Mouse (Mus musculus): ENCODE data around the gene Tmem98. TPM values are rescaled to one million over a fixed set of nuclear protein-coding genes. Genes with fewer than 3 reads are reported as not detected.

Gene Tmem98
- total RNA-seq, 2 experiments from 2014 or later, result 0.87 to 1.3 TPM

GRCm38 (mm10) chr11:80795431-80795830 is 14.5 kb upstream of the Tmem98 start:
- no peak overlapping the region for H3K27ac ChIP-seq
- TF ChIP-seq CTCF (IDR thresholded peaks at IDR 0.05), result no peak
- intact Hi-C loops (cut with DNase I), result no loop called here
- H3K4me3 ChIP-seq, result no peak overlapping the region
- no peak for DNase-seq

- DNase-seq, result no peak
- intact Hi-C loops (cut with DNase I), result no loop called here
- peak; percentile 9; the same call in 1 of the 2 replicates for TF ChIP-seq CTCF (IDR thresholded peaks at IDR 0.05)
- Histone ChIP-seq H3K27ac (no peak overlapping the region), H3K4me3 (no peak overlapping the region)
Measured at GRCm38 (mm10) chr11:80799979-80800378, 10.0 kb upstream of the Tmem98 start.

DNA sequence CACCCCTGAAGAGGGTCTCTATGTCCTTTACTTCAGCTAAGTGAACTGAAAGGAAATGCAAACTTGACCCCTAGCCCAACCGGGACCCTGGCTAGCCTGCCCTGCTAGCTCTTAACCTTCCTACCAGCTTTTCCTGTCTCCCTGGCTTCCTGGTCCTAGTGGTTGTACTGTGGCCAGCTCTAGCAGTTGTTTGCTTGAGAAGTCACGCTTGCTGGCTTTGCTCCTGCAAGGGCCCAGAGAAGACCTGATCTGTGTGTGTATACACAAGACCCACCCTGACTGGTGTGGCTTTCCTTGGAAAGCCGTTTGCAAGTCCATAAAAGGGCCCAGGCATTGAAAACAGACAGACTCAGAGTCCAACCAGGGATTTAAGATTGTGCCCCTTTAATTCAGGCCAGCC is 7.3 kb upstream of the Tmem98 start:
- Histone ChIP-seq H3K27ac (peak overlapping the region; percentile 67), H3K4me3 (no peak overlapping the region)
- intact Hi-C loops (cut with DNase I), result no loop called here
- no peak for TF ChIP-seq CTCF (IDR thresholded peaks at IDR 0.05)
- peak; percentile 51 for DNase-seq

GRCm38 (mm10) chr11:80808551-80809070 is 1.4 kb upstream of the Tmem98 start:
- TF ChIP-seq CTCF (IDR thresholded peaks at IDR 0.05), result peak; percentile 3; the same call in 1 of the 2 replicates

GRCm38 (mm10) chr11:80809666-80809992 is 346 bp upstream of the Tmem98 start:
- intact Hi-C loops (cut with DNase I), result no loop called here
- DNase-seq, result no peak
- H3K27ac ChIP-seq, result peak overlapping the region; percentile 70; the same call in 1 of the 2 replicates
- peak overlapping the region; percentile 80 for H3K4me3 ChIP-seq
- TF ChIP-seq CTCF (IDR thresholded peaks at IDR 0.05), result no peak

More at GRCm38 (mm10) chr11:80808551-80809070, 1.4 kb upstream of the Tmem98 start:
- intact Hi-C loops (cut with DNase I), result no loop called here
- Histone ChIP-seq H3K27ac (no peak overlapping the region), H3K4me3 (no peak overlapping the region)
- DNase-seq, result no peak

DNA sequence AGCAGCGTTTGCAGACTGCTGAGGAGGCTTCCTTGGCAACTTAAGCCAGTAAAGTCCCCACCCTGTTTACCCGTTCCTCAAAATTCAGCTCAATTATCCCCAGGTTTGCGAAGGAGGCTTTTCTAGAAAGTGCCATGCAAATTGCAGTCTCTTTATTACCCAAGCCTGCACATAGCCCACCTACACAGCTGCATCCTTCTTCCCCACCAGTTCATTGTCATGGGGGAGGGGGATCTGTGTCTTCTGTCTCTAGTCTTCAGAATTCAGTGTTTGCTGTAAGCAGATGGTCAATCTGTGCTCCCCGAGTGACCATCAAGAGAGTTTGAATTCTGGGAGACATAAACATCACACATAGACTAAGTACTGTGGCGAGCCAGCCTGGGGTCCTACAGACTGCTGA is 1.2 kb downstream of the Tmem98 start:
- DNase-seq, result no peak
- peak overlapping the region; percentile 80 for H3K4me3 ChIP-seq
- no peak overlapping the region for H3K27ac ChIP-seq
- intact Hi-C loops (cut with DNase I), result loop anchor here (10.0 kb wide), 1 partner anchor 116 kb away; no protein-coding TSS in a partner anchor
- no peak for TF ChIP-seq CTCF (IDR thresholded peaks at IDR 0.05)

GRCm38 (mm10) chr11:80815354-80815753 is 5.4 kb downstream of the Tmem98 start:
- no peak for TF ChIP-seq CTCF (IDR thresholded peaks at IDR 0.05)
- DNase-seq, result no peak
- H3K4me3 ChIP-seq, result no peak overlapping the region
- no peak overlapping the region for H3K27ac ChIP-seq
- intact Hi-C loops (cut with DNase I), result loop anchor here (5.0 to 10.0 kb wide), 2 partner anchors 33 to 121 kb away; partner anchors contain the start of gene Myo1d

GRCm38 (mm10) chr11:80818060-80818697 is 8.2 kb downstream of the Tmem98 start:
- Histone ChIP-seq H3K4me3 (no peak overlapping the region), H3K27ac (peak overlapping the region; percentile 40; the same call in 1 of the 2 replicates)

GRCm38 (mm10) chr11:80820085-80820484 is 10.1 kb downstream of the Tmem98 start:
- DNase-seq, result no peak
- TF ChIP-seq CTCF (IDR thresholded peaks at IDR 0.05), result no peak
- intact Hi-C loops (cut with DNase I), result no loop called here
- Histone ChIP-seq H3K4me3 (no peak overlapping the region), H3K27ac (no peak overlapping the region)

More at GRCm38 (mm10) chr11:80818060-80818697, 8.2 kb downstream of the Tmem98 start:
- TF ChIP-seq CTCF (IDR thresholded peaks at IDR 0.05), result peak; percentile 82
- peak; percentile 61 for DNase-seq
- intact Hi-C loops (cut with DNase I), result loop anchor here (5.0 to 10.0 kb wide), 2 partner anchors 36 to 123 kb away; partner anchors contain the start of gene Myo1d

- Histone ChIP-seq H3K27ac (peak overlapping the region; percentile 68), H3K4me3 (peak overlapping the region; percentile 50)
- intact Hi-C loops (cut with DNase I), result no loop called here
- peak; percentile 20 for DNase-seq
- peak; percentile 35 for TF ChIP-seq CTCF (IDR thresholded peaks at IDR 0.05)
Measured at GRCm38 (mm10) chr11:80821296-80821695, 11.3 kb downstream of the Tmem98 start.

- Histone ChIP-seq H3K4me3 (peak overlapping the region; percentile 50), H3K27ac (peak overlapping the region; percentile 68)
- no peak for DNase-seq
- TF ChIP-seq CTCF (IDR thresholded peaks at IDR 0.05), result 0 out of 2 replicates have a peak, but pooled peaks have one; percentile 19
- intact Hi-C loops (cut with DNase I), result no loop called here
Measured at GRCm38 (mm10) chr11:80821794-80822193, 11.8 kb downstream of the Tmem98 start.

DNA sequence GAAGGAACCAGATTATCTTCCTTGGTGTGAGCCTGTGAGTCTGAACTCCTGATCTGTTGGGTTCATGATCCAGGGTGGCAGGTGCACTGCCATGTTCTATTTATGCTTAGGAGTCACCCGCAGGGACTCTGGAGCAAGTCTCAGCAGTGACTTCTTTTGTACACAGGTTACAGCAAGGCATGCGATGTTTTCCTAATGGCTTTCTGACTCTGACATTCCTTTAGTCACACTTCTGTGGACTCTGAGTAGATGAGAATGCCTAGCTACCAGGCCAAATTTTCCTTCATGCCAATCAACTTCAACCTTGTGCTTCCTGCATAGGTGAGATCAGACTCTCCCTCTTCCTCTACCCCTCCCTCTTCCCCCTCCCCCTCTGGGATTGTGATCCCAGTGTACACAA is 25.4 kb downstream of the Tmem98 start:
- TF ChIP-seq CTCF (IDR thresholded peaks at IDR 0.05), result no peak
- Histone ChIP-seq H3K4me3 (no peak overlapping the region), H3K27ac (no peak overlapping the region)
- intact Hi-C loops (cut with DNase I), result no loop called here
- DNase-seq, result no peak

DNA sequence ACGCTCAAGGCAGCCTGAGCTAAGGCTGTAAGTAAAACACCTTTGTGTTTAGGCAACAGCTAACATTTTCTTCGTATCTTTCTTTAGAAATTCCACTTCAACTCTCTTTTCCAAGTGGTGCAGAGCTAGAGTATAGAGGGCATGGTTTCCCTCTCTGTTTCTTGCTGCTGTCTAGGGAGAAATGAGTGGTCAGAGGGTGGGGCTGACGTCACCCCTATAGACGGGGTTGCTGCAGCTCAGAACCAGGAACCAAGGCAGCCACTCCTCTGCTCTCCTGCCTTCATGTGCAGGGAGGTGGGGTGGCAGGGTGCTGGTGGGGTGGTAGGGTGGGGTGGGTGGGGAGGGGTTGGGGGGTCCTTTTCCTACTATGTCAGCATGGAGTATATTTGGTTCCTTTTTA is 25.9 kb downstream of the Tmem98 start:
- no peak for TF ChIP-seq CTCF (IDR thresholded peaks at IDR 0.05)
- Histone ChIP-seq H3K27ac (no peak overlapping the region), H3K4me3 (no peak overlapping the region)
- DNase-seq, result no peak
- intact Hi-C loops (cut with DNase I), result no loop called here
